In the genomic region with DNA sequence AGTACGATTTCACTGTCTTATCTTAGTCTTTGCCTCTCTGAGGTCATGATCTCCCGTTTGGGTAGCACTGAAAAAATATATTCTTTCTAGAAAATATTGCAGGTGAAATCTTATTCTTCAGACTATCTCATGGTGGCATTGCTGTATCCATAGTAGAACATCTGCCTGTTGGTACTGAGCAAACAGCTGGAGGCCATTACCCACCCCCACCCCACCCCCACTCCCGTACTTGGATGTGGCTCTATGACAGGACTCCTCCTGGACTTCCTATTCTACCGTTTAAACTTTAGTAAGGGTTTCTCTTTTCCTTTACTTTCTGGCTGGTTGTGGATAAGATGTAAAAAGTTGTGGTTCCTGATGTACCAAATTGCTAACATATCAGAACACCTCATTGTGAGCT, we compare ENCODE assay signal across 30 mouse cellular contexts. TPM values are rescaled to one million over a fixed set of nuclear protein-coding genes. Genes with fewer than 3 reads are reported as not detected.
"Had no signal": no experiment of that assay in that cellular context is flagged by ENCODE, and none has a peak within 500 bp of the region (broad histone marks: within the 10 kb centered on the region; RNA-seq: fewer than 3 reads in every experiment).

No protein-coding gene starts in this region.

- H3K27me3 ChIP-seq: embryonic facial prominence, embryonic 12.5 days; embryonic facial prominence, embryonic 13.5 days; embryonic facial prominence, embryonic 15.5 days; forebrain, embryonic 12.5 days; forebrain, embryonic 13.5 days; forebrain, embryonic 15.5 days had no signal

- H3K4me3 ChIP-seq: embryonic facial prominence, embryonic 10.5 days; embryonic facial prominence, embryonic 12.5 days; embryonic facial prominence, embryonic 13.5 days; embryonic facial prominence, embryonic 15.5 days; erythroblast, embryonic 14.5 days; forebrain, embryonic 10.5 days; forebrain, embryonic 12.5 days; forebrain, embryonic 13.5 days; forebrain, embryonic 15.5 days; gastrocnemius, adult 2 months had no signal

- DNase-seq: cerebellum, adult 2 months; cerebellum, adult 8-10 months; cerebellum, adult 9-10 months; cerebellum, adult 9-11 months; cerebellum, postnatal 10 days; cerebellum, postnatal 14 days; cerebellum, postnatal 25 days; cerebellum, postnatal 36 days; embryo, embryonic 11 days; forebrain, postnatal 0 days; gastrocnemius, adult 2 months; gastrocnemius, postnatal 10 days; gastrocnemius, postnatal 14 days; gastrocnemius, postnatal 25 days; gastrocnemius, postnatal 36 days; heart, adult 11 months; heart, adult 18-20 months had no signal

- H3K9ac ChIP-seq: embryonic facial prominence, embryonic 12.5 days; embryonic facial prominence, embryonic 13.5 days; embryonic facial prominence, embryonic 15.5 days; forebrain, embryonic 12.5 days; forebrain, embryonic 13.5 days; forebrain, embryonic 15.5 days; forebrain, postnatal 0 days had no signal

- H3K36me3 ChIP-seq: embryonic facial prominence, embryonic 10.5 days; embryonic facial prominence, embryonic 12.5 days; embryonic facial prominence, embryonic 13.5 days; embryonic facial prominence, embryonic 15.5 days; forebrain, embryonic 10.5 days; forebrain, embryonic 12.5 days; forebrain, embryonic 15.5 days had no signal

- H3K4me1 ChIP-seq: embryonic facial prominence, embryonic 12.5 days; embryonic facial prominence, embryonic 13.5 days; embryonic facial prominence, embryonic 15.5 days; forebrain, embryonic 10.5 days; forebrain, embryonic 12.5 days; forebrain, embryonic 13.5 days; forebrain, embryonic 15.5 days had no signal

- H3K9me3 ChIP-seq: embryonic facial prominence, embryonic 10.5 days; embryonic facial prominence, embryonic 12.5 days; embryonic facial prominence, embryonic 13.5 days; embryonic facial prominence, embryonic 15.5 days; forebrain, embryonic 10.5 days; forebrain, embryonic 12.5 days; forebrain, embryonic 13.5 days; forebrain, embryonic 15.5 days had no signal

- ATAC-seq: forebrain, embryonic 13.5 days; forebrain, embryonic 14.5 days; forebrain, embryonic 15.5 days; forebrain, embryonic 16.5 days; forebrain, postnatal 0 days had no signal

- H3K27ac ChIP-seq: embryonic facial prominence, embryonic 10.5 days; embryonic facial prominence, embryonic 12.5 days; embryonic facial prominence, embryonic 13.5 days; embryonic facial prominence, embryonic 15.5 days; forebrain, embryonic 10.5 days; forebrain, embryonic 12.5 days; forebrain, embryonic 13.5 days; forebrain, embryonic 15.5 days; gastrocnemius, adult 2 months had no signal

- H3K4me2 ChIP-seq: embryonic facial prominence, embryonic 12.5 days; embryonic facial prominence, embryonic 13.5 days; embryonic facial prominence, embryonic 15.5 days; forebrain, embryonic 12.5 days; forebrain, embryonic 13.5 days; forebrain, embryonic 15.5 days had no signal

RNA-seq across cellular contexts. Expression of a gene that starts 53.3 kb away (rescaled TPM):
- total RNA-seq: common myeloid progenitor, adult 5-6 weeks; granulocyte monocyte progenitor cell, adult 5-6 weeks had no signal
- polyA plus RNA-seq: erythroblast, embryonic 14.5 days had no signal
